Mouse (Mus musculus) forebrain, embryonic 10.5 days (tissue): ENCODE measurements around the gene Smc1b. TPM values are rescaled to one million over a fixed set of nuclear protein-coding genes. Genes with fewer than 3 reads are reported as not detected.
A peak's percentile ranks its signal among the peaks of the same experiment; 100 is the strongest.
"Not testable (repeated sequence)": the region's sequence is repeated elsewhere in the genome, so short reads cannot be mapped to it uniquely, and the experiment has no call there.

Source experiments
- DNase-seq: peaks from one replicate; pipeline ENCODE4 v3.0.0-alpha.2; 2017; ENCODE audit warnings: low spot score; ENCODE audit errors: extremely low spot score
- H3K27ac ChIP-seq: fragments of 300-500 bp; sonication (generic); 2 replicates; pipeline ENCODE4 v1.5.1; 2016; ENCODE audit warnings: mild to moderate bottlenecking
- H3K27me3 ChIP-seq: fragments of 300-500 bp; sonication (generic); 2 replicates; pipeline ENCODE4 v1.6.1; 2016; ENCODE audit warnings: mild to moderate bottlenecking; ENCODE audit not compliant: poor library complexity, severe bottlenecking
- H3K36me3 ChIP-seq: fragments of 300-500 bp; sonication (generic); replicated peaks from 2 replicates; pipeline ENCODE4 v1.6.1; 2016; ENCODE audit warnings: mild to moderate bottlenecking, moderate library complexity
- H3K4me1 ChIP-seq: fragments of 300-500 bp; sonication (generic); 2 replicates; pipeline ENCODE4 v1.6.1; 2016
- H3K4me3 ChIP-seq: fragments of 300-500 bp; sonication (generic); 2 replicates; pipeline ENCODE4 v1.5.1; 2016; ENCODE audit warnings: mild to moderate bottlenecking, moderate library complexity
- H3K9me3 ChIP-seq: fragments of 300-500 bp; sonication (generic); 2 replicates; pipeline ENCODE4 v1.6.1; 2016; ENCODE audit warnings: mild to moderate bottlenecking, moderate library complexity
- WGBS: fragments of 180-500 bp; shearing (Covaris S2); methylation state at CpG from one replicate; pipeline ENCODE4 v1.1.7; 2016; 5-methylcytosine and 5-hydroxymethylcytosine counted together
- polyA plus RNA-seq: library from polyadenylated mRNA; unstranded; fragments of >200 nt; fragmentation: Nextera tagmentation; extraction: Ambion mirVana; gene quantifications from 2 replicates; pipeline ENCODE4 v1.2.1, GENCODE M21; 2016

The Smc1b gene
- polyA plus RNA-seq, 1 experiment from 2014 or later = 0.06 TPM

DNA sequence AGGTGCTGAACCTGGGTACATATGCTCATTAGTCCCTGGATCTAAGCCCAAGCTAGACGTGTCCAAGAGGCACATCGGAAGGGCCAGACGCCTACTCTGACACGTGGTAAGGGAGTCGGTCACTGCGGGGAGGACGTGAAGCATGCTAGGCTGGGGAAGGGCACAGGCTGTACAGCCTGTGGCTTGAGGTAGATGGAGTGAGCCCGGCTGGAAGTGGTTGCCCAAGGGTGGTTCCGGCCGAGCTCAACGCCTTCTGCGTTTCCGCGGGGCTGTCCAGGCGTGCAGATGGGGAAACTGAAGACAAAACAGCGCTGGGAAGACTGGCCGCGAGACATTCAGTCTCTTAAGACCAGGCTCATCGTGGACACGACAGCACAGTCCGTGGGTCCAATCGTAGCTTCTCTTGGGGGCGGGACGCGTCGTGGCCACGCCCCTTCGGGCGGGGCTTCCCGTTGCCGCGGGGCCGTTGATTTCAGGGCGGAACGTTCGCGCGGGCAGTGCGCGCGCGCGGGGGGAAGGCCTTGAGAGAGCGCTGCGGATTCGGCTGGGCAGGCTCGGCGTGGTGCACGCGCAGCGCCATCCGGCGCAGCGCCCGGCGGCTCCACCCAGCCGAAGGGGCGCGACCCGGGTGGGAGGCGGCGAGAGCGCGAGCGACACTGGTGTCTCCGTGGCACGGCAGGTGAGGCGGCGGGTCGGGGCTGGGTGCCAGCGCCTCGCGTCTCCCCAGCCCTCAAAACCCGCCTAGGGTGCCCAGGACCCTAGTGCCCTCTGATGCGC is 95.0 kb downstream of the Smc1b start:
- Histone ChIP-seq H3K27me3 (peaks cover 74% of the 10 kb centered on the region), H3K36me3 (no peaks in the 10 kb centered on the region), H3K27ac (peak overlapping the region; percentile 90), H3K9me3 (peaks cover 4% of the 10 kb centered on the region; the same call in 1 of the 2 replicates), H3K4me3 (peak overlapping the region; percentile 84), H3K4me1 (peaks cover 30% of the 10 kb centered on the region)
- peak; percentile 94 for DNase-seq
- under 1% methylated on average over 72 of the region's 75 CpGs for WGBS

GRCm38 (mm10) chr15:85033916-85034315 is 97.8 kb downstream of the Smc1b start:
- H3K4me3 ChIP-seq, H3K27ac ChIP-seq, H3K36me3 ChIP-seq, H3K9me3 ChIP-seq, DNase-seq: not testable (repeated sequence)
- H3K27me3 ChIP-seq = peaks cover 45% of the 10 kb centered on the region
- WGBS = 57% methylated on average over 7 of the region's 7 CpGs
- H3K4me1 ChIP-seq = peaks cover 22% of the 10 kb centered on the region

DNA sequence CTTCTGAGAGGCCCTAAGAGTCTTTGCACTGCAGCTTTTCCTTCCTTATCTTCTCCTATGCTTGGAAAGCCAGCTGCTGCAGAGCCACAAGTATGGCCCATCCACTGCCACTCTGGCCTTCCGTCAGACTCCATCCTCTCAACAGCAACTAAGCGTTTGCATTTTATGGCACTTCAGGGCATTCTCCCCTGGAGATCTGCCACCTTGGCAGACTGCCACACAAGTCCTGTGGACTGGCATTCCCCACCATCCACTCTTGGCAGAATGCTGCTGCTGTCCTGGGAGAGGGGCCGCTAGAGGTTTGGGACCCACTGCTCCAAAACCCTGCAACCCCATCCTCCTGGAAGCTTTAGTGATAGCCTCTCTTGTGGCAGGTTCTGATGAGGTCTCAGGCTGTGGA is 99.9 kb downstream of the Smc1b start:
- DNase-seq = no peak
- H3K4me1 ChIP-seq = peaks cover 7% of the 10 kb centered on the region
- H3K4me3 ChIP-seq = no peak overlapping the region
- peaks cover 28% of the 10 kb centered on the region for H3K27me3 ChIP-seq
- 91% methylated on average over 3 of the region's 3 CpGs for WGBS
- H3K27ac ChIP-seq = no peak overlapping the region
- no peaks in the 10 kb centered on the region for H3K36me3 ChIP-seq
- peaks cover 4% of the 10 kb centered on the region; the same call in 1 of the 2 replicates for H3K9me3 ChIP-seq

GRCm38 (mm10) chr15:85030643-85031042 is 101.1 kb downstream of the Smc1b start:
- not testable (repeated sequence) for H3K27ac ChIP-seq, H3K4me1 ChIP-seq, H3K36me3 ChIP-seq, DNase-seq, H3K4me3 ChIP-seq, H3K9me3 ChIP-seq
- WGBS = 93% methylated on average over 1 of the region's 1 CpGs
- peaks cover 19% of the 10 kb centered on the region for H3K27me3 ChIP-seq

GRCm38 (mm10) chr15:85028648-85029047 is 103.1 kb downstream of the Smc1b start, which contains the start of gene Fam118a:
Gene Fam118a (plus strand): TSS chr15:85028948.
- H3K4me1 ChIP-seq, H3K27ac ChIP-seq, H3K27me3 ChIP-seq, H3K9me3 ChIP-seq, H3K4me3 ChIP-seq, H3K36me3 ChIP-seq, DNase-seq: not testable (repeated sequence)
- WGBS = 61% methylated on average over 1 of the region's 1 CpGs

- no peaks in the 10 kb centered on the region for H3K36me3 ChIP-seq
- no peak for DNase-seq
- H3K4me3 ChIP-seq = no peak overlapping the region
- peaks cover 4% of the 10 kb centered on the region; the same call in 1 of the 2 replicates for H3K9me3 ChIP-seq
- no peaks in the 10 kb centered on the region for H3K4me1 ChIP-seq
- WGBS = 41% methylated on average over 4 of the region's 4 CpGs
- no peak overlapping the region for H3K27ac ChIP-seq
- H3K27me3 ChIP-seq = no peaks in the 10 kb centered on the region
Observed at GRCm38 (mm10) chr15:85027740-85028139, 104.0 kb downstream of the Smc1b start.

GRCm38 (mm10) chr15:85026197-85026596 is 105.6 kb downstream of the Smc1b start:
- WGBS = 87% methylated on average over 4 of the region's 4 CpGs
- Histone ChIP-seq H3K4me3 (no peak overlapping the region), H3K27ac (no peak overlapping the region), H3K27me3 (peaks cover 3% of the 10 kb centered on the region; the same call in 1 of the 2 replicates), H3K36me3 (no peaks in the 10 kb centered on the region), H3K4me1 (no peaks in the 10 kb centered on the region), H3K9me3 (no peaks in the 10 kb centered on the region)
- no peak for DNase-seq

GRCm38 (mm10) chr15:85022211-85022610 is 109.6 kb downstream of the Smc1b start:
- H3K27ac ChIP-seq = no peak overlapping the region
- WGBS = 78% methylated on average over 4 of the region's 4 CpGs

GRCm38 (mm10) chr15:85016951-85017664 is 114.7 kb downstream of the Smc1b start, which contains the start of gene Upk3a:
Gene Upk3a (plus strand): TSS chr15:85017141.
- no peak for DNase-seq
- 7% methylated on average over 21 of the region's 21 CpGs for WGBS
- Histone ChIP-seq H3K4me3 (peak within 1 kb of the TSS; percentile 27), H3K27me3 (peaks cover 53% of the 10 kb centered on the region), H3K9me3 (no peaks in the 10 kb centered on the region), H3K27ac (no peak within 1 kb of the TSS), H3K36me3 (no peaks in the 10 kb centered on the region), H3K4me1 (peaks cover 27% of the 10 kb centered on the region)

More at GRCm38 (mm10) chr15:85022211-85022610, 109.6 kb downstream of the Smc1b start:
- peaks cover 5% of the 10 kb centered on the region for H3K4me1 ChIP-seq
- H3K36me3 ChIP-seq = no peaks in the 10 kb centered on the region
- no peak for DNase-seq
- H3K27me3 ChIP-seq = peaks cover 22% of the 10 kb centered on the region
- no peaks in the 10 kb centered on the region for H3K9me3 ChIP-seq
- H3K4me3 ChIP-seq = no peak overlapping the region

DNA sequence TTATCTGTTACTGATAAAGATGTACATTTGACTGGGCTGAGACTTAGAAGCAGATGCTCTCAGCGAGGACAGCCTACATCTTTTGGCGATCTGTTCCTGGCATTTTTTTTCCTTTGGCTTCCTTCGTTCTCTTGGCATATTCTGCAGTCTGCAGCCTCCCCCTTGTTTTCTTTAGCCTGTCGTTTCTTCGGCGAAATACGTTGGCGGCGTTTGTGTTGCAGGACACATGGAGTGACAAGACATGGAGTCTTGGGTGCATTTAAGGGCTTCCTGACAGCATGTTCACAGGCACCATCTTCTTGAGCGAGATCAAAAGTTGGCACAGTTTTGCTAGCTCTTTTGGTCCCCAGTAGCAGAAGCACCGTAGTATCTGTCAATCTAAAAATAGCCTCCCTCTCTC is 116.0 kb downstream of the Smc1b start:
- H3K4me3 ChIP-seq = no peak overlapping the region
- no peaks in the 10 kb centered on the region for H3K36me3 ChIP-seq
- peaks cover 47% of the 10 kb centered on the region for H3K27me3 ChIP-seq
- WGBS = 88% methylated on average over 11 of the region's 11 CpGs
- peaks cover 32% of the 10 kb centered on the region for H3K4me1 ChIP-seq
- no peak overlapping the region for H3K27ac ChIP-seq
- no peak for DNase-seq
- no peaks in the 10 kb centered on the region for H3K9me3 ChIP-seq
